13 mouse cellular contexts compared by ENCODE assay signal in the genomic region with DNA sequence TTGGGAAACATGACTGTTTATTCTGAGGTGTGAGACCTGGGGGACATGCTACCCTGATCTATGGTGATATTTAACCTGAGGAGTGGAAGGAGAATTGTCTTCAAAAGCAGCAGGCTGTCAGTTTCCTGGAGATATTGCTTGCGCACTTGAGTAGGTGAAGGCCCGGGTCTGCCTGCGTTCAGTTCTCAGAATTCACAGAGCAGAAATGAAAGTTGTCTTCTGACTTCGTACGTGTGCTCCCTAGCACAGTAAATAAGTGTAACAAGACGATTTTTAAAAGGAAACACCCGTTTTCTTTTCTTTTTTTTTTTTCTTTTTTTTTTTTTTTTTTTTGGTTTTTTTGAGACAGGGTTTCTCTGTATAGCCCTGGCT.
DNase-seq lines count a peak whose midpoint lies in the region; ATAC-seq and TF ChIP-seq lines count a peak whose summit lies in the region.
"Had no signal": no experiment of that assay in that cellular context is flagged by ENCODE, and none has a peak within 500 bp of the region (broad histone marks: within the 10 kb centered on the region; RNA-seq: fewer than 3 reads in every experiment).

No protein-coding gene starts in this region.

- no peak for DNase-seq in gastrocnemius, adult 2 months
- DNase-seq in gastrocnemius, postnatal 4 days (ENCODE audit: low spot score in 2 of 2): no peak
- DNase-seq in thymus, adult 2 months: no peak
- no peak for DNase-seq in thymus, postnatal 0 days (ENCODE audit: low spot score)
- DNase-seq in limb, embryonic 14.5 days (ENCODE audit: low spot score): no peak
- DNase-seq in urinary bladder, postnatal 10 days (ENCODE audit: low spot score): no peak
- no peak for DNase-seq in hindbrain, postnatal 0 days (ENCODE audit: low spot score)
- DNase-seq: cerebellum, adult 2 months; right cerebral cortex, adult 18-20 months had no signal

- H3K9me3 ChIP-seq in limb, embryonic 14.5 days (ENCODE audit: control insufficient read depth, low read length): no peaks in the 10 kb centered on the region
- H3K9me3 ChIP-seq in hindbrain, postnatal 0 days (ENCODE audit: low read length): no peaks in the 10 kb centered on the region
- no peaks in the 10 kb centered on the region for H3K9me3 ChIP-seq in heart, embryonic 11.5 days (replicated peaks; ENCODE audit: control insufficient read depth, low read length)
- H3K9me3 ChIP-seq: hindbrain, embryonic 12.5 days; limb, embryonic 15.5 days had no signal

- 20% methylated on average over 7 of the region's 7 CpGs for WGBS in thymus, adult 2 months
- 74% methylated on average over 7 of the region's 7 CpGs for WGBS in limb, embryonic 14.5 days
- 75% methylated on average over 7 of the region's 7 CpGs for WGBS in hindbrain, postnatal 0 days
- WGBS in heart, embryonic 11.5 days (ENCODE audit: insufficient replicate concordance): 78% methylated on average over 7 of the region's 7 CpGs

- TF ChIP-seq POLR2A in thymus, adult 2 months (IDR thresholded peaks at IDR 0.05; ENCODE audit: control insufficient read depth, extremely low read depth, insufficient read depth, low read length, poor library complexity): no peak
- no peak for TF ChIP-seq POLR2A in limb, embryonic 14.5 days (IDR thresholded peaks at IDR 0.05; ENCODE audit: borderline replicate concordance, extremely low read depth, insufficient read depth, insufficient read length)

- ATAC-seq in limb, embryonic 14.5 days (ENCODE audit: low FRiP score, low read depth): no peak
- ATAC-seq in hindbrain, postnatal 0 days: no peak
- no peak for ATAC-seq in heart, embryonic 11.5 days (replicated peaks; ENCODE audit: insufficient number of reproducible peaks, low FRiP score, low TSS enrichment)

- no peak overlapping the region for H3K4me3 ChIP-seq in gastrocnemius, adult 2 months
- no peak overlapping the region for H3K4me3 ChIP-seq in thymus, adult 2 months (ENCODE audit: control insufficient read depth, insufficient read depth, low read length)
- H3K4me3 ChIP-seq in limb, embryonic 14.5 days (replicated peaks; ENCODE audit: low read length): no peak overlapping the region
- H3K4me3 ChIP-seq in hindbrain, postnatal 0 days (ENCODE audit: low read length): no peak overlapping the region
- no peak overlapping the region for H3K4me3 ChIP-seq in heart, embryonic 11.5 days (ENCODE audit: low read depth, low read length)
- H3K4me3 ChIP-seq: erythroblast, embryonic 14.5 days; hindbrain, embryonic 12.5 days; limb, embryonic 15.5 days had no signal

- no peak overlapping the region for H3K4me2 ChIP-seq in limb, embryonic 14.5 days (replicated peaks; ENCODE audit: low read depth, low read length, severe bottlenecking)
- no peak overlapping the region for H3K4me2 ChIP-seq in hindbrain, postnatal 0 days (ENCODE audit: low read depth, low read length)
- no peak overlapping the region for H3K4me2 ChIP-seq in heart, embryonic 11.5 days
- H3K4me2 ChIP-seq: hindbrain, embryonic 12.5 days; limb, embryonic 15.5 days had no signal

- peaks cover 22% of the 10 kb centered on the region for H3K4me1 ChIP-seq in thymus, adult 2 months (replicated peaks; ENCODE audit: control insufficient read depth, insufficient read depth, low read length)
- peaks cover 6% of the 10 kb centered on the region; the same call in 1 of the 2 replicates for H3K4me1 ChIP-seq in limb, embryonic 14.5 days (ENCODE audit: control insufficient read depth, insufficient read depth, low read length)
- no peaks in the 10 kb centered on the region for H3K4me1 ChIP-seq in hindbrain, postnatal 0 days (ENCODE audit: insufficient read depth, low read length)
- H3K4me1 ChIP-seq in heart, embryonic 11.5 days (ENCODE audit: control insufficient read depth, insufficient read depth, low read length): peaks cover 7% of the 10 kb centered on the region; the same call in 1 of the 2 replicates
- H3K4me1 ChIP-seq: hindbrain, embryonic 12.5 days had no signal

- intact Hi-C loops in gastrocnemius, adult 2 months (cut with DNase I): loop anchor here (5.0 kb wide), 1 partner anchor 72 kb away; no protein-coding TSS in a partner anchor

- peak overlapping the region; percentile 65 for H3K27ac ChIP-seq in gastrocnemius, adult 2 months
- peak overlapping the region; percentile 80; the same call in 1 of the 2 replicates for H3K27ac ChIP-seq in thymus, adult 2 months (ENCODE audit: control insufficient read depth, insufficient read depth, low read length)
- H3K27ac ChIP-seq in limb, embryonic 14.5 days (replicated peaks; ENCODE audit: low read depth, low read length): peak overlapping the region; percentile 43; the same call in 1 of the 2 replicates
- H3K27ac ChIP-seq in hindbrain, postnatal 0 days: no peak overlapping the region
- H3K27ac ChIP-seq in heart, embryonic 11.5 days (ENCODE audit: low read depth, low read length): no peak overlapping the region
- H3K27ac ChIP-seq: hindbrain, embryonic 12.5 days; limb, embryonic 15.5 days had no signal

- no peak overlapping the region for H3K9ac ChIP-seq in limb, embryonic 14.5 days (ENCODE audit: low read depth, low read length, severe bottlenecking)
- no peak overlapping the region for H3K9ac ChIP-seq in hindbrain, postnatal 0 days (replicated peaks; ENCODE audit: low read length)
- no peak overlapping the region for H3K9ac ChIP-seq in heart, embryonic 11.5 days (ENCODE audit: low read depth, low read length)
- H3K9ac ChIP-seq: hindbrain, embryonic 12.5 days; limb, embryonic 15.5 days had no signal

- H3K36me3 ChIP-seq in thymus, adult 2 months (ENCODE audit: control insufficient read depth, insufficient read depth, low read length): no peaks in the 10 kb centered on the region
- no peaks in the 10 kb centered on the region for H3K36me3 ChIP-seq in limb, embryonic 14.5 days (ENCODE audit: control insufficient read depth, insufficient read depth, low read length)
- H3K36me3 ChIP-seq in hindbrain, postnatal 0 days (ENCODE audit: insufficient read depth, low read length): no peaks in the 10 kb centered on the region
- no peaks in the 10 kb centered on the region for H3K36me3 ChIP-seq in heart, embryonic 11.5 days (ENCODE audit: control insufficient read depth, insufficient read depth, low read length)
- H3K36me3 ChIP-seq: hindbrain, embryonic 12.5 days; limb, embryonic 15.5 days had no signal

- no peaks in the 10 kb centered on the region for H3K27me3 ChIP-seq in thymus, adult 2 months (ENCODE audit: control insufficient read depth, insufficient read depth, low read length)
- no peaks in the 10 kb centered on the region for H3K27me3 ChIP-seq in limb, embryonic 14.5 days (ENCODE audit: control insufficient read depth, insufficient read depth, low read length)
- H3K27me3 ChIP-seq in hindbrain, postnatal 0 days (ENCODE audit: insufficient read depth, low read length): no peaks in the 10 kb centered on the region
- H3K27me3 ChIP-seq in heart, embryonic 11.5 days (ENCODE audit: control insufficient read depth, insufficient read depth, low read length): no peaks in the 10 kb centered on the region
- H3K27me3 ChIP-seq: hindbrain, embryonic 12.5 days; limb, embryonic 15.5 days had no signal

- no peak for TF ChIP-seq CTCF in gastrocnemius, adult 2 months (IDR thresholded peaks at IDR 0.05)
- no peak for TF ChIP-seq CTCF in thymus, adult 2 months (IDR thresholded peaks at IDR 0.05; ENCODE audit: borderline replicate concordance, control insufficient read depth, extremely low read depth, insufficient read depth, low read length, poor library complexity)
- no peak for TF ChIP-seq CTCF in hindbrain, postnatal 0 days (IDR thresholded peaks at IDR 0.05; ENCODE audit: low read depth)

Comparison
In these comparisons a context has a peak if more than half of its experiments do, and no peak if none do; other contexts are left out.
1. H3K27ac ChIP-seq: peak in gastrocnemius, adult 2 months (single experiment), thymus, adult 2 months (single experiment) and limb, embryonic 14.5 days (single experiment); none in hindbrain, postnatal 0 days (single experiment) and heart, embryonic 11.5 days (single experiment).